Mouse (Mus musculus): Measurements from ENCODE around the gene Evpl.
A peak's percentile ranks its signal among the peaks of the same experiment; 100 is the strongest.

Gene Evpl

DNA sequence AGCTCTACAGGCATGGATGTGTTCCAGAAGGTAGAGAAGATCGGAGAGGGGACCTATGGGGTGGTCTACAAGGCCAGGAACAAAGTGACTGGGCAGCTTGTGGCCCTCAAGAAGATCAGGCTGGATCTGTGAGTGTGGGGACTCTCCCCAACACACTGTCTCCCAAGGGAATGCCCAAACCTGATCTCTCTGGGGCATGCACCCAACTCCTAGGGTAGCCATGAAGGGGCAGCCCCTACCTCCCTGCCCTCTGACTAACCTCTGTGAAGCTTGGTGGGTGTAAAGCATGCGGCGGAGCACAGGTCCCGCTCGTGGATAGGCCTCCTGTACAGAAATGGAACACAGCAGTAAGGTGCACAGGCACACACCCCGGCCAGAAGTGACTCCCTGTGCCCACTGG, 21.9 kb downstream of the Evpl start:
- no peak for DNase-seq (ENCODE audit: extremely low read depth, insufficient read length, low spot score)

DNA sequence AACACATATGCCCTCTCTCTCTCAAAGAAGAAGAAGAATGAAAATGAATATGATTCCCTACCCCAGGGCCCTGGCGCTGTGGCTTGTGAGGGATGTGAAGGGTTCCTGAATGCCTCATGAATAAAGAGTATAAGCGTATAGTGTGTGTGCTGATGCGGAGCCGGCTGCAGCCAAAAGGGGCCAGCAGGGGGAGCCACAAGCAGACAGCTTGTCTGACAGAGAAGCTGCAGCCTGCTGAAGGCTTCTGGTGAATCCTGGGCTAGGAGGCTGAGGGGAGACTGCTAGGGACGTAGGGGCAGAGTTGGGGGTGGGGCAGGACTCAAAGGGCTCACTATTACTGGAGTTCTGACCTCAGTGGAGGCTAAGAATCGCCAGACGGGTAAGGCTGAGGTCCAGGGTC, 22.7 kb downstream of the Evpl start:
- no peak for DNase-seq (ENCODE audit: extremely low read depth, insufficient read length, low spot score)

DNA sequence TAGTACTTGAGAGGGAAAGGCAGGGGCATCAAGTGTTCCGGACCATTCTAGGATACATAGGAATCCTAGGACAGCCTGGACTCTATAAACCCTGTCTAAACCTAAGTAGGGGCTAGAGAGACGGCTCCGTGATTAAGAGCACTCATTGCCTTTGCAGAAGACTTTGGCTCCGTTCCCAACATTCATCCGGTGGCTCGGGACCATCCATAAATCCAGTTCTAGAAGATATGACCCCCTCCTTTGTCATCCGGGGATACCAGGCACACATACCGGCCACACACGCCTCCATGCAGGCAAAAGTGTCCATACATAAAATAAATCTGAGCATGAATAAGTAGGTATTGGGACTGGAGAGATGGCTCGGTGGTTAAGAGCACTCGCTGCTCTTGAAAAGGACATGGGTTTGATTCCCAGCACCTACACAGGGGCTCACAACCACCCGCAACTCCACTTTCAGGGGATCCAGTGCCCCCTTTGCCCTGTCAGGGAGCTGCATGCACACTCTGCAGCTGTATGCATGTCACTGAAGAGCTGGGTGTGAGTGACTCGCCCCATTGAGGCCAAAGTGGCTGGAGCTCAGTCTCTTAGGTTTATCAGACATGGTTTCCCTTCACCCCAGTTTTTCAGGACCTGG, 23.9 kb downstream of the Evpl start:
- DNase-seq (ENCODE audit: extremely low read depth, insufficient read length, low spot score) = no peak

DNA sequence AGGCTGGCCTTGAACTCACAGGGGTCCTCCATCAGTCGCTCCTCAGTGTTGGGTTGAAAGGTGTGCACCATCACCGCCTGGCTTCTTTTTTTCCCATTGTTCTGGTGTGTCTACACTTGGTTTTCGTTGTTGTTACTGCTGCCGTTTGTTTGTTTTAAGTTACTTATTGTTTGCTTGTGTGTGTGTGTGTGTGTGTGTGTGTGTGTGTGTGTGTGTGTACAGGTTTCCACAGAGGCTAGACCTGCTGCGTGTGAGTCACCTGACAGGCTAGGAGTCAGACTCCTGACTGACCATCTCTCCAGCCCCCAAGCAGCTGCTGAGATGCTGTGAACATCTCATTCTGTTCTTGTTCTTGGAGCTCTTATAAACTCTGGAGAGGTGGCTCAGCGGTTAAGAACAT, 25.0 kb downstream of the Evpl start:
- no peak for DNase-seq (ENCODE audit: extremely low read depth, insufficient read length, low spot score)

DNA sequence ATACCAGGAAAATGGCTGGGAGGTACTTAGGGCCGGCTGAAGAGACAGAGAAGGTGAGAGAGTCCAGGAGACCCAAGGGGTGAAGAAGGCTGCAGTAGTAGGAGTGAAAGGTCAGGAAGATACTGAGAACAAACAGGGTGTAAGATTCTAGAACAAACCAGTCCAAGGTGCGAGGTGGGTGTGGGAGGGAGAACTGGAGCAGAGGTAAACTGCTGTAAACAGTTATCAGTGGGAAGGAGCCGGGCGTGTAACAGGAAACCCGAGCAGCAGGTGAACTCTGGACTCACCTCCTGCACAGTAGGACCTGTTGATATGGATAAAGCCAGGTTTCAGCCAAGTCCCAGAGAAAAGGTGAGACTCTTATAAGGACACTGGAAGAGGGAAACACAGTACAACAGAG, 27.2 kb downstream of the Evpl start:
- DNase-seq (ENCODE audit: extremely low read depth, insufficient read length, low spot score) = no peak

DNA sequence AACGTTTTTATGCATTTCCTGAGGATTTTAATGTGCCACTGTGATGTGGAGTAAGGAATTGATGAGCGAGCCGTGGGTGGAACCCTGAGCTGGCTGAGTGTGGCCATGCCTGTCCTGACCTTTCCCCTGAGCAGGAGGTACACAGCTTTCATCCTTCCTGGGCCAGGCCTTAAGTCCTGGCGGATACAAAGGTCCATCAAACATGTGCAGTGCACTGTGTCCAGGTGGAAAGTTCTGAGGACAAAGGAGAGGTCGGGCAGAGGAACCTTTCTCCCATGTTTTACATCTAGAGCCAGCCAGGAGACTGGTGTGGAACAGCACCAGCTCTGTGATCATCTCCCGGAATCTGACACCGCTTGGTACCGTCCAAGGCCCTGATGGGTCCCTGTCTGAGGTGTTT, 28.6 kb downstream of the Evpl start:
- DNase-seq (ENCODE audit: extremely low read depth, insufficient read length, low spot score) = no peak

DNA sequence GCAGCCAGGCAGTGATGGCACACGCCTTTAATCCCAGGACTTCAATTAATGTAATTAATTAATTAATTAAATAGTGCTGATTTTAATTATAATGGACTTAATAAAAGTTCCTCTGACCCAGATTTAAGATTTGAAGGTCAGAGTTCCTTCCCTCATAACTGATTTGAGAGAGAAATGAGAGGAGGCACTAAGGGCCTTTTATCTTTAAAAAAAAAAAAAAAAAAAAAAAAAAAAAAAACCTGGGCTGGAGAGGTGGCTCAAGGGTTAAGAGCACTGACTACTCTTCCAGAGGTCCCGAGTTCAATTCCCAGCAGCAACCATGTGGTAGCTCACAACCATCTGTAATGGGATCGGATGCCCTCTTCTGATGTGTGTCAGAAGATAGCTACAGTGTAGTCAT, 29.2 kb downstream of the Evpl start:
- no peak for DNase-seq (ENCODE audit: extremely low read depth, insufficient read length, low spot score)

DNA sequence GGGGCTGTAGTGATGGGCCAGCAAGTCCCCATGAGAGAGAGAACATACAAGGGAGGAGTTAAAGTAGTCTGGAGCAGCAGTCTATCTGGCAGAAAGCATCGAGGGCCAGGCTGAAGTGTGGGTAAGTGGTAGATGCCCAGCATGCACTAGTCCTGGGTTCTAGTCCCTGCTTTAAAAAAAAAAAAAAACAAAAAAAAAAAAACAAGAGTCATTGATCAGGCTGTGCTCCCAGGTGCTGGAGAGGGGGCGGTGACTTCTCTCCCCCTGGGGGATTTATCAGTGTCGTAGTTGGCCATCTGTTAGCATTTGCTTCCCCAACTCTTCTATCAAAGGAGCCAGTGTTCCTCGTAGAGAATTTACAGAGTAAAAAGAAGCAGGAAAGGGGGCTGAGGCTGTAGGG, 31.2 kb downstream of the Evpl start:
- no peak for DNase-seq (ENCODE audit: extremely low read depth, insufficient read length, low spot score)

DNA sequence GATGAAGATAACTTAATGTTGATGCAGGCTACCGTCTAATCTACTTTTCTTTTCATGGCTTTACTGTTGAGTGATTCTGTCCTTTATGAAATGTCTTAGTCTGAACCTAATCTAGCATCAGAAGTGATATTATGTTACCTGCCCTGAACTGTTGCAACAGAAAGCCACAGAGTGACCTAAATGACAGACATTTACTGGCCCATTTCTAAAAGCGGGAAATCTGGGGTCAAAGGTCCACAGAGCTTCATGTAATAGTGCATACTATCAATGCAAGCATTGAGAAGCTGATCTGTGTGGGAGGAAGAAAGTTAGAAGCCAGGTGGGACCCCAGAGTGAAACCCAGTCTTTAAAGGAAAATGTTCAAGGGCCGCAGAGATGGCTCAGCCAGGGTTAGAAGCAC, 34.7 kb downstream of the Evpl start:
- DNase-seq (ENCODE audit: extremely low read depth, insufficient read length, low spot score) = no peak

DNA sequence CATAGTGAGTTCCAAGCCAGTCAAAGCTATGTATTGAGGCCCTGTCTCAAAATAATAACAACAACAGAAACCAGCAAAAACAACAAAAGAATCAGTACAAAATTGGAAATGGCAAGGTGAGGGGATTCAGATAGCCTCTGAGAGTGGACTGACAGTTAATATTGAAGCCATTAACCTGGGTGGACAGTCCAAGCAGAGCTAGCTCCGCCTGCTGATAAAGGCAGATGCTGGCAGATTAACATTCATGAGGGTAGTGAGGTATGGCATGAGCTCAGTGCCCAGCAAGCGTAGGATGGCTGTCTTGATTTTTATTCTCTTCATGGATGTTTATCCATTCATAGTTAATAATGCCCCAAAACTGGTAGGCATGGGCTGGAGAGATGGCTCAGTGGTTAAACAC, 36.7 kb downstream of the Evpl start:
- DNase-seq (ENCODE audit: extremely low read depth, insufficient read length, low spot score) = no peak

DNA sequence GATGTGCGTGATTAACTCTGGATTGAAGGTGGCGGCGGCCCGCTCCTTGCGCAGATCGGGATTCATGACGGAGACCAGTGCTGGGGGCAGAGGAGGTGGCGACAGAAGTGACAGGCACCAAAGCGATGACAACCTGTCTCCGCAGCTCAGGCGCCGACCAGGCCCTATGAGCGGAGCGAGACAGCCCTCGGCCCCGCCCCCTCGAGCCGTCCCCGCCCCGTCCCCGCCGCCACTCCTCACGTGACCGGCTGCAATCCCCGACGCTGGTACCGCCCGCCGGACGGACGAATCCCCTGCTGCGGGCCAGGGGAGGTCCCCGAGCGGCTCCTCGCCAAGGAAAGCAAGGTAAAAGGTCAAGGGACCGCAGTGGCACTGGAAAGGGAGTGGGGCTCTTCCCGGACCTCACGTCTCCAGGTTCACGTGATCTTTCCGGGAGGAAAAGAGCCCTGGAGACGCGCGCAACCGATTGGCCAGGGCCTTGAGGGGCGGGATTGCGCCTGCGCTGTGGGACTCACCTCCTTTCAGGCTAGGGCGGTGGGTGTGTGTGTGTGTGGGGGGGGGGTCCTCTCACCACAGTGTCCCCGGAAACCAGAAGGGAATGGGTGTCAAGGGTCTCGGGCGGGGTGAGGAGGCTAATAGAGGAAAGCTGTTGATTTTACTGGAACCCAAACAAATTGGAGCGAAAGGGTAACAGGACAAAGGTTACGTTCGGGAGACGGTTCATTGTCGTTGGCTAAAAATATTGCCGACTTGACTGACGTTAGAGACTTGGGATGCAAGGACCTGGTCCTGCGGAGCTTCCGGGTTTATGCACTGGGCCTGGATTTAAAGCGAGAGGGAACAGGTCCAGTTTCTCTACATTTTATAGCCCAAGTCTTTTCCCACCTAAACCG, 39.0 kb downstream of the Evpl start, which contains the start of the genes Ten1 and Acox1:
Gene Ten1 (plus strand): TSS at position 217 of the 893 bp plus-strand sequence.
Gene Acox1 (minus strand): TSS at position 407 of the 893 bp plus-strand sequence.
- DNase-seq (ENCODE audit: extremely low read depth, insufficient read length, low spot score) = peak; percentile 96

DNA sequence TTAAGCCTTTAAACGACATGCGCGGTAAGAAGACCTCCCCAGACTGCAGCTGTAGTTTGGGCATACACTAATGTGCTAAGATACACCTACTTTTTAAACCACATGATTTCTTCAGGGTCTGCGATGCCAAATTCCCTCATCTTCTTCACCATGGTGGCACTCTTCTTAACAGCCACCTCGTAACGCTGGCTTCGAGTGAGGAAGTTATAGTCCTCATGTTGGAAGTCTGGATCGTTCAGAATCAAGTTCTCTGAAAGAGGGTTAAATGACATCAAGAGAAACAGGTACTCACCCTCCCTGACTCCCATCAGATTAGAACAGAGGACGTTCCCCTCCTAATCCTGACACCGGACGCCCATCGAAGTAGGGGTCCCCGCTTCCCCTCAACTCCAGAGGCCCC, 39.7 kb downstream of the Evpl start:
- DNase-seq (ENCODE audit: extremely low read depth, insufficient read length, low spot score) = no peak

DNA sequence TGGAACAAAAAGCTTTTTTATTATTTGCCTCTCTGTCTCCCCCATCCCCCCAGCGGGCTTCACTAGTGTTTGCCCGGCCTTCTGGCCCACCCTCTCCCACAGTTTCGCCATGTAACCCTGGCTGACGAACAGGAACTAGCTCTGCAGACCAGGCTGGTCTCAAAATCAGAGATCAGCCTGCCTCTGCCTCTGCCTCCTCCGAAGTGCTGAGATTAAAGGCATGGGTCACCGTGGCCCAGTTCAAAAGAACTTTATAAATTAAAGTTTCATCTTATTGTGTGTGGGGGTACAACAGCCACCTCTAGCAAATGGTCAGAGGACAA, 40.3 kb downstream of the Evpl start:
- no peak for DNase-seq (ENCODE audit: extremely low read depth, insufficient read length, low spot score)

DNA sequence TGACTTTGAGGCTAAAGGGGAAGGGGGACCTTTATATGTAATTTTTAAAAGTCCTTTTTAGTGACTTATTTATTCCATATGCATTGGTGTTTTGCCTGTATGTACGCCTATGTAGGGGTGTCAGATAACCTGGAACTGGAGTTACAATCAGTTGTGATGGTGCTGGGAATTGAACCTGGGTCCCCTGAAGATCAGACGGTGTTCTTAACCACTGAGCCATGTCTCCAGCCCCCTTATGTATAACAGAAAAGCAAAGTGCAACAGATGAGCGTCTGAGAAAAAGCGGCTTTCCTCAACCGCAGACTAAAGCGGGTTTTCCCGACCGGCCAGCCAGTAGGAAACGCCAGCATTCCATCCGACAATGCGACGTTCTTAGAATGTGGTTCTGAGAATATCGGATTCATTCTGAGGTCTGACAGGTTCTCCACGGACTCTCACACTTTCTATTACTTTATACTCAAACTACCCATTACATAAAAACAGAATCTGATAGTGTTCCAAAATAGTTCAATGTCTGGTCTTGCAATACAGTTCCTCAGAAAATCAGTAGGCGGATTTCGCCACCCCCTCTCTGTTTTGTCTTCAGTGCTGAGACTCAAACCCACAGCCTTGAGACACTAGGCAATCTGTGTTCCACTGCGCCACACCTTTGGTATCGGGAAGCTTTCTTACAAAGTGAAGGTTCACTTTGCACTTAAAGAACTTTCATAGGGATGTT, 40.9 kb downstream of the Evpl start:
- DNase-seq (ENCODE audit: extremely low read depth, insufficient read length, low spot score) = no peak

DNA sequence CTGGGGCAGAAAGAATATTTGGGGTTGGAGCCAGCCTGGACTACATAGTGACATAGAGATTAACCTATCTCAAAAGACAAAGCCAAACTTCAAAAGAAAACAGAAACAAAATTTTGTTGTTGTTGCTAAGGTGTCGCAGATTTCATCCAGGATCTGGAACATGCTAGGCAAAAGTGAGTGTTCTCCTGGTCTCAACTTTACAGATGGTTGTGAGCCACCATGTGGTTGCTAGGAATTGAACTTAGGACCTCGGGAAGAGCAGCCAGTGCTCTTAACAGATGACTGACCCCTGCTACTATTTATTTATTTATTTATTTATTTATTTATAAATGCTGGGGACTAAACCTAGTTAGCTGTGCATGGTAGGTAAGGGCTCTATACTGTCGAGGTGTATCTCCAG, 41.5 kb downstream of the Evpl start:
- no peak for DNase-seq (ENCODE audit: extremely low read depth, insufficient read length, low spot score)

DNA sequence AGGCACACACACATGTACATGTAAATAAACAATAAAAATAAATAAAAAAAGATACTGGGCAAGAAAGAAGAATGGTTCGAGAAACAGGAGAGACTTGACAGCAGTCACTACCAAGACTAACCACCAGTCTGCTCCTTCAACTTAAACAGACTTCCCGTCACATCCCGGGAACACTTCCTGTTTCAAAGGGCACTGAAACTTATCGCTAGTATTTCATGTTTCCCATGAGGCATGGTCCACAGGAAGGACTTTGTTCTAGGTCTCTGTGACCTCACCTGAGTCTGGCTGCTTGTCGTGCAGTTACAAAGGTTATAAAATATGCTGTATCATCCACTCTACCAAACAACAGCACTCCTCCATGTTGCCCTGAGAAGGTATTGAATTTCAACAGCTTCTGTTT, 42.6 kb downstream of the Evpl start:
- DNase-seq (ENCODE audit: extremely low read depth, insufficient read length, low spot score) = no peak

DNA sequence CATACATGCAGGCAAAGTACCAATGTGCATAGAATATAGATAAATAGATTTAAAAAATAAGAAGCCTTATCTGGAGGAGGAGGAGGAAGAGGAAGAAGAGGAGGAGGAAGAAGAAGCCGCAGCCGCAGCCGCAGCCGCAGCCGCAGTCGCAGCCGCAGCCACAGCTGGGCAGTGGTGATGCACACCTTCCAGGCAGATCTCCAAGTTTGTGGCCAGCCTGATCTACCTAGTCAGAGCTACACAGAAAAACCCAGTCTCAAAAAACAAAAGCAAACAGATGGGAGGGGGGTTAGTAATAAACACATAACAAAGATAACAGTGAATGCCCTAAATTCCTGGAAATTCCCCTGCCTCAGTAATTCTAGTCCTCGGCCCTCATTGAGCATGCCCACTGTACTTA, 43.3 kb downstream of the Evpl start:
- DNase-seq (ENCODE audit: extremely low read depth, insufficient read length, low spot score) = peak; percentile 46

DNA sequence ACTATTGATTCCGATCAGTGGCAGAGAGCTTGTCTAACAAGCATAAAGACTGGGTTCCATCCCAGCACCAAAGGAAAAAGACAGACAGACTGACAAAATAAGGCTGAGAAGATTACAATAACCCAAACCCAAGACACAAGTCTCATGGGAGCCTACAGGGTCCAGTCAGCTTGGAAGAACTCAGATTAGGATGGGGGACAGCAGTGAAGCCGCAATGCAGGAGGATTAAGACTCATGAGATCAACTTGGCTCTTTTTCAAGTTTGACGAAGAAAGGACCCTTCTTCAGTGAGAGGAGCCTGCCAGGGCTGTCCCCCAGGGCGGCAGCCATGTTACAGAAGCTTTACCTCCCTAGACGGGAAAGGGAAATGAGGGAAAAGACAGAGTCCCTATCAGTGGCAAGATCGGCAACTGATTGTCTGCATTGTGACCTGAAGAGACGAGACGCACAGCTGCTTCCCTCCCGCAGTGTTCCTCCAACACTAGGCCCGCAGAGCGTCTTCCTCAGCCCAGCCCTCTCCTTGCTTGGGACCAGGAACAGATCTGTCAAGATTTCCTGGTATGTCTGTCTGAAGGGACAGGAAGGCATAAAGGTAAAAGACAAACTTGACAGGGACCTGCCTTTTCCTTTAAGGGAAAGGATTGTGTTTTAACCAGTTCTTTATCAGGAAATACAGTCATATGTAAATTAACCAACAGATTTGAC, 50.5 kb downstream of the Evpl start:
- DNase-seq (ENCODE audit: extremely low read depth, insufficient read length, low spot score) = no peak

DNA sequence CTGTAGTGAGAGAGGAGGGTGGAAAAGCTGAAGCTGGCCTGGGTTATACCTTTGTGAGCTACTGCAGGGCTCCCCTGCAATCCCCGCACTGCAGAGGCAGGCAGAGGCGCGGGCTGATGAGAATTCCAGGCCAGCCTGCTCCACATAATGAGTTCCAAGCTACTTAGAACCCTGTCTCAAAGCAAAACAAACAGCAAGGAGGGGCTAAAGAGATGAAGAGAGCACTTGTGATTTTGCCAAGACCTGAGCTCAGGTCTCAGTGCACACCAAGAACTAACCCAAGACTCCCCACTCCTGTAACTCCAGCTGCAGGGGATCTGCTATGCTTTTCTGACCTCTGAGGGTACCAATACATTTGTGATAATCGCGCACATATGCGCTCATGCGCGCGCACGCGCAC, 51.5 kb downstream of the Evpl start:
- DNase-seq (ENCODE audit: extremely low read depth, insufficient read length, low spot score) = no peak

DNA sequence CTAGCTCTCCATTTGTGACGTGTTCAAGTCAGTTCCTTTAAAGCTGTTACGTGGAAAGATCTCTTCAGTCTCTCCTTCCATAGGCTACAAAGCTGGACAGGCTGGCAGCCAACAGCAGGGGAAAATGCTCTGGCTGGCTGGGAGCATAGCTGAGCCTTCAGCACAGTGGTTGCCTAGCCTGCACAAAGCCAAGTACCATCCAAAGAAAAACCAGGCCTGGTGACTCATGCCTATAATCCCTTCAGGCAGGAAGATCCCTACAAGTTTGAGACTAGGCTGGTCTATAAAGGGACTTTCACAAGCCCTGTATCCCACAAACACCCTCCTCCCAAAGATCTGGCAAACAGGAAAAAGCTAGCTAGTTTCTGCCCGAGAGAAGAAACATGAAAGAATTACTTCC, 52.0 kb downstream of the Evpl start:
- peak; percentile 73 for DNase-seq (ENCODE audit: extremely low read depth, insufficient read length, low spot score)
